Mouse (Mus musculus): ENCODE results near the gene Slit3. TPM values are rescaled to one million over a fixed set of nuclear protein-coding genes. Genes with fewer than 3 reads are reported as not detected.

The Slit3 gene
- polyA plus RNA-seq (2016; fragmentation: Nextera tagmentation; extraction: Ambion mirVana) = 11.3 and 22.2 TPM in 2 replicates

- Histone ChIP-seq H3K4me1 (peaks cover 58% of the 10 kb centered on the region), H3K36me3 (no peaks in the 10 kb centered on the region), H3K9me3 (no peaks in the 10 kb centered on the region), H3K27ac (peak within 1 kb of the TSS; percentile 91), H3K27me3 (ENCODE audit: insufficient read depth, poor library complexity, severe bottlenecking) (peaks cover 7% of the 10 kb centered on the region), H3K4me3 (peak within 1 kb of the TSS; percentile 90)
- under 1% methylated on average over 75 of the region's 75 CpGs for WGBS
- peak; percentile 88 for DNase-seq (ENCODE audit: low spot score)
Measured at GRCm38 (mm10) chr11:35120894-35121610, at the start of gene Slit3. Gene Slit3, plus strand, starts transcription at chr11:35121224.

GRCm38 (mm10) chr11:35071451-35071850, 49.6 kb upstream of the Slit3 start:
- H3K27ac ChIP-seq = no peak overlapping the region
- 88% methylated on average over 1 of the region's 1 CpGs for WGBS

GRCm38 (mm10) chr11:35075411-35075810, 45.6 kb upstream of the Slit3 start:
- 91% methylated on average over 7 of the region's 7 CpGs for WGBS

More at GRCm38 (mm10) chr11:35071451-35071850, 49.6 kb upstream of the Slit3 start:
- no peaks in the 10 kb centered on the region for H3K27me3 ChIP-seq (ENCODE audit: insufficient read depth, poor library complexity, severe bottlenecking)
- H3K9me3 ChIP-seq = no peaks in the 10 kb centered on the region
- DNase-seq (ENCODE audit: low spot score) = no peak
- H3K36me3 ChIP-seq = no peaks in the 10 kb centered on the region
- peaks cover 2% of the 10 kb centered on the region; the same call in 1 of the 2 replicates for H3K4me1 ChIP-seq
- no peak overlapping the region for H3K4me3 ChIP-seq

GRCm38 (mm10) chr11:35080451-35081125, 40.4 kb upstream of the Slit3 start:
- WGBS = 66% methylated on average over 8 of the region's 8 CpGs
- no peaks in the 10 kb centered on the region for H3K27me3 ChIP-seq (ENCODE audit: insufficient read depth, poor library complexity, severe bottlenecking)
- H3K4me3 ChIP-seq = no peak overlapping the region
- no peak overlapping the region for H3K27ac ChIP-seq
- DNase-seq (ENCODE audit: low spot score) = no peak
- no peaks in the 10 kb centered on the region for H3K4me1 ChIP-seq
- H3K36me3 ChIP-seq = no peaks in the 10 kb centered on the region
- H3K9me3 ChIP-seq = no peaks in the 10 kb centered on the region

More at GRCm38 (mm10) chr11:35075411-35075810, 45.6 kb upstream of the Slit3 start:
- no peak for DNase-seq (ENCODE audit: low spot score)
- Histone ChIP-seq H3K4me1 (no peaks in the 10 kb centered on the region), H3K27ac (no peak overlapping the region), H3K4me3 (no peak overlapping the region), H3K27me3 (ENCODE audit: insufficient read depth, poor library complexity, severe bottlenecking) (no peaks in the 10 kb centered on the region), H3K9me3 (no peaks in the 10 kb centered on the region), H3K36me3 (no peaks in the 10 kb centered on the region)

GRCm38 (mm10) chr11:35082297-35082696, 38.7 kb upstream of the Slit3 start:
- Histone ChIP-seq H3K27me3 (ENCODE audit: insufficient read depth, poor library complexity, severe bottlenecking) (no peaks in the 10 kb centered on the region), H3K4me1 (no peaks in the 10 kb centered on the region), H3K4me3 (no peak overlapping the region), H3K36me3 (no peaks in the 10 kb centered on the region), H3K9me3 (no peaks in the 10 kb centered on the region), H3K27ac (no peak overlapping the region)
- no peak for DNase-seq (ENCODE audit: low spot score)
- 75% methylated on average over 3 of the region's 3 CpGs for WGBS

DNA sequence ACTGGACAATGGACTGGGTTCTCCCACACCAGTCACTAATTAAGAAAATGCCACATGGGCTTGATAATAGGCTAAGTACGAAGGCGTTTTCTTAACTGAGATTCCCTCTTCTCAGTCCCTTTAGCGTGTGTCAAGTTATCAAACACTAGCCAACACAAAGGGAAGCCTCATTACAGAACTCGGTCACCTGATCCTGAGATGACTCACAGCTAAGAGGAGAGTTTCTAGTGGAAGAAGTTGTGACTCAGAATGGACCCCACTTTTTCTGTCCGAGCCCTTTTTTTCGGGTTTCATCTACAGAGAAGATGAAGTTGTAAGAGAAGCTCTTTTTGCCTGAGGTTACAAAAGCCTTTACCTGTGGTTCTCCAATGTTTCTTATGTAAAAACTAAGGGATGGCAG, 38.0 kb upstream of the Slit3 start:
- Histone ChIP-seq H3K27ac (no peak overlapping the region), H3K4me1 (no peaks in the 10 kb centered on the region), H3K36me3 (no peaks in the 10 kb centered on the region), H3K4me3 (no peak overlapping the region), H3K9me3 (no peaks in the 10 kb centered on the region), H3K27me3 (ENCODE audit: insufficient read depth, poor library complexity, severe bottlenecking) (no peaks in the 10 kb centered on the region)
- WGBS = 58% methylated on average over 6 of the region's 6 CpGs
- DNase-seq (ENCODE audit: low spot score) = no peak

- no peak overlapping the region for H3K4me3 ChIP-seq
- H3K27me3 ChIP-seq (ENCODE audit: insufficient read depth, poor library complexity, severe bottlenecking) = no peaks in the 10 kb centered on the region
- H3K27ac ChIP-seq = no peak overlapping the region
- WGBS = 77% methylated on average over 11 of the region's 11 CpGs
- H3K4me1 ChIP-seq = no peaks in the 10 kb centered on the region
- no peaks in the 10 kb centered on the region for H3K36me3 ChIP-seq
- no peaks in the 10 kb centered on the region for H3K9me3 ChIP-seq
- DNase-seq (ENCODE audit: low spot score) = no peak
Measured at GRCm38 (mm10) chr11:35085351-35085750, 35.7 kb upstream of the Slit3 start.

GRCm38 (mm10) chr11:35086029-35086428, 35.0 kb upstream of the Slit3 start:
- no peaks in the 10 kb centered on the region for H3K36me3 ChIP-seq
- no peaks in the 10 kb centered on the region for H3K4me1 ChIP-seq
- no peak for DNase-seq (ENCODE audit: low spot score)
- no peak overlapping the region for H3K27ac ChIP-seq
- no peaks in the 10 kb centered on the region for H3K27me3 ChIP-seq (ENCODE audit: insufficient read depth, poor library complexity, severe bottlenecking)
- H3K4me3 ChIP-seq = no peak overlapping the region
- WGBS = 58% methylated on average over 5 of the region's 5 CpGs
- H3K9me3 ChIP-seq = no peaks in the 10 kb centered on the region

DNA sequence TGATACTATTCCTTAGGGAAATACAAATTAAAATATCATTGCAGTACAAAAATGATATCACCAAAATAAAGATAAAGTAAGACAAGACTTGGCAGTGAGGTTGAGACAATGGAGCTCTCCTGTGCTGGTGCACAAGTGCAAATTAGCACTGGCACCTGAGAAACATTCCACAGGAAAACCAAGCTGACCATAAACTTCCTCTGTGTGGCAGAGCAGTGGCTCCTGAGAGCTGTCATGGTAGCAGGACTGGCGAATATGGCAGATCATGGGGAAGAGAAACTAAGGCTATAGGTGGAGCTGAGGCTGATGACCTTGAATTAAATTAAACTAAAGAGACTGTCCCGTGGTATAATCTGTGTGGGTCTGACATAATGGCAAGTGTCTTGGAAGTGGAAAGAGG, 33.6 kb upstream of the Slit3 start:
- H3K4me3 ChIP-seq = no peak overlapping the region
- H3K27ac ChIP-seq = no peak overlapping the region
- no peak for DNase-seq (ENCODE audit: low spot score)
- H3K4me1 ChIP-seq = no peaks in the 10 kb centered on the region
- no peaks in the 10 kb centered on the region for H3K9me3 ChIP-seq
- no peaks in the 10 kb centered on the region for H3K36me3 ChIP-seq
- WGBS = 73% methylated on average over 2 of the region's 2 CpGs
- no peaks in the 10 kb centered on the region for H3K27me3 ChIP-seq (ENCODE audit: insufficient read depth, poor library complexity, severe bottlenecking)

DNA sequence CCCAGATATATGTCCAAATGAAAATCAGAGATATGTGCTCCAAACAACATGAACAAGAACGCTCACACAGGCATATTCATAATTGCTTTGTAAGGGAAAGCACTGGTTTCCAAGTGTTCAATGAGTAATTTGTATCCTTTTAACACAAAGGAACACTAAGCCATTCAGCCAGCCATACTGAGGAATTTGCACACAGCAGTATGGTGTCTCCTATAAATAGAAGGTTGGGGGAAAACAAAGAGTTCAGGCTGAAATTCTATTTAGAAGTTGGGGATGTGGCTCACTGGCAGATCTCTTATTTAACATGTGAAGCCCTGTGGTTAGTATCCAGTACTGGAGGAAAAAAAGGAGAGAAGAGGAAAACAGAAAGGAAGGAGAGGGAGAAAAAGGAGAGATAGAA, 32.9 kb upstream of the Slit3 start:
- Histone ChIP-seq H3K36me3 (no peaks in the 10 kb centered on the region), H3K27me3 (ENCODE audit: insufficient read depth, poor library complexity, severe bottlenecking) (no peaks in the 10 kb centered on the region), H3K4me3 (no peak overlapping the region), H3K27ac (no peak overlapping the region), H3K9me3 (no peaks in the 10 kb centered on the region), H3K4me1 (no peaks in the 10 kb centered on the region)
- WGBS = 79% methylated on average over 1 of the region's 1 CpGs
- DNase-seq (ENCODE audit: low spot score) = no peak

GRCm38 (mm10) chr11:35090629-35091335, 30.2 kb upstream of the Slit3 start:
- 86% methylated on average over 13 of the region's 13 CpGs for WGBS
- no peaks in the 10 kb centered on the region for H3K4me1 ChIP-seq
- DNase-seq (ENCODE audit: low spot score) = no peak

DNA sequence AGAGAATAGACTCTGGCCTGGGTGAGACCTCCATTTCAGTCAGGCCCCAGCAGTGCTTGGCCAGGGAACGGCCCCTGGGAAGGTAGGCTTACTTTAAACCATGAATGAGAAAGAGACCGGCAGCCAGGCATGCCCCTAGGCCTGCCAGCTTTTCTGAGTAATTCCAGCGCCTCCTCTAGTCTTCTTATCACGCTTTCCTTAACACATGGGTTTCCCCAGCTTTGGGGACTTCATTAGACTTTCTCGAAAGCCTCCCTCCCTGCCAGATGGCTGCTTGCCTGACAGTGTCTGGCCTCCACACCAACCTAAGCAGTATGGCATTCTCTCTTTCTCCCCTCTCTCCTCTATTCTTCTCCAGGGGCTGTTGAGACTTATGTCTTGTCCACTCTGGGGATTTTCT, 24.5 kb upstream of the Slit3 start:
- Histone ChIP-seq H3K27ac (no peak overlapping the region; the same call in 1 of the 2 replicates), H3K27me3 (ENCODE audit: insufficient read depth, poor library complexity, severe bottlenecking) (no peaks in the 10 kb centered on the region), H3K36me3 (no peaks in the 10 kb centered on the region), H3K9me3 (no peaks in the 10 kb centered on the region), H3K4me1 (peaks cover 12% of the 10 kb centered on the region; the same call in 1 of the 2 replicates), H3K4me3 (no peak overlapping the region)
- WGBS = 18% methylated on average over 5 of the region's 5 CpGs
- no peak for DNase-seq (ENCODE audit: low spot score)

More at GRCm38 (mm10) chr11:35090629-35091335, 30.2 kb upstream of the Slit3 start:
- Histone ChIP-seq H3K36me3 (no peaks in the 10 kb centered on the region), H3K4me3 (no peak overlapping the region), H3K27me3 (ENCODE audit: insufficient read depth, poor library complexity, severe bottlenecking) (no peaks in the 10 kb centered on the region), H3K9me3 (no peaks in the 10 kb centered on the region), H3K27ac (no peak overlapping the region)

GRCm38 (mm10) chr11:35109781-35110180, 11.2 kb upstream of the Slit3 start:
- DNase-seq (ENCODE audit: low spot score) = no peak
- no peaks in the 10 kb centered on the region for H3K9me3 ChIP-seq
- no peaks in the 10 kb centered on the region for H3K36me3 ChIP-seq
- H3K4me1 ChIP-seq = peaks cover 6% of the 10 kb centered on the region
- no peak overlapping the region for H3K27ac ChIP-seq
- 66% methylated on average over 4 of the region's 4 CpGs for WGBS
- H3K27me3 ChIP-seq (ENCODE audit: insufficient read depth, poor library complexity, severe bottlenecking) = no peaks in the 10 kb centered on the region
- no peak overlapping the region for H3K4me3 ChIP-seq
